Mouse (Mus musculus) spleen, embryonic (tissue): ENCODE results near the gene Tmem53.

Source experiments
- CTCF ChIA-PET: fragments of 350-600 bp; sonication (Branson Sonifier 250); formaldehyde crosslinking; loops from one replicate; lab custom pipeline; 2022; lab: Charles Lee

Gene Tmem53

GRCm38 (mm10) chr4:117251801-117252316, at the start of gene Tmem53, which contains the start of gene Armh1:
Gene Tmem53, plus strand, starts transcription at chr4:117251951.
Gene Armh1, minus strand, starts transcription at chr4:117252125.
- CTCF ChIA-PET: interaction anchor here (0.6 kb wide), 1 partner anchor 103 kb away, joined by 3 read pairs; no protein-coding TSS in a partner anchor

GRCm38 (mm10) chr4:117202046-117202991, 49.4 kb upstream of the Tmem53 start:
- CTCF ChIA-PET: interaction anchor here (0.6 kb wide), 1 partner anchor 205 kb away, joined by 3 read pairs; no protein-coding TSS in a partner anchor

- CTCF ChIA-PET: no interaction called here
These were observed 48.8 kb upstream of the Tmem53 start for GRCm38 (mm10) chr4:117202992-117203354.

GRCm38 (mm10) chr4:117209592-117209991, 42.2 kb upstream of the Tmem53 start:
- CTCF ChIA-PET: no interaction called here

- CTCF ChIA-PET: no interaction called here
These were observed 41.3 kb upstream of the Tmem53 start for GRCm38 (mm10) chr4:117210147-117211074.

GRCm38 (mm10) chr4:117214250-117214649, 37.5 kb upstream of the Tmem53 start:
- CTCF ChIA-PET: interaction anchor here (0.5 kb wide), 1 partner anchor 200 kb away, joined by 3 read pairs; no protein-coding TSS in a partner anchor

- CTCF ChIA-PET: no interaction called here
These were observed 34.7 kb upstream of the Tmem53 start for GRCm38 (mm10) chr4:117217029-117217428.

- CTCF ChIA-PET: interaction anchor here (0.8 kb wide), 1 partner anchor 39 kb away, joined by 5 read pairs; no protein-coding TSS in a partner anchor
These were observed 33.1 kb upstream of the Tmem53 start for GRCm38 (mm10) chr4:117218517-117219219.

- CTCF ChIA-PET: no interaction called here
These were observed 30.8 kb upstream of the Tmem53 start for GRCm38 (mm10) chr4:117220741-117221515.

- CTCF ChIA-PET: interaction anchor here (0.7 kb wide), 1 partner anchor 200 kb away, joined by 5 read pairs; no protein-coding TSS in a partner anchor
These were observed 29.9 kb upstream of the Tmem53 start for GRCm38 (mm10) chr4:117221836-117222235.

- CTCF ChIA-PET: interaction anchor here (0.7 kb wide), 1 partner anchor 409 kb away, joined by 4 read pairs; no protein-coding TSS in a partner anchor
These were observed 28.8 kb upstream of the Tmem53 start for GRCm38 (mm10) chr4:117223001-117223400.

- CTCF ChIA-PET: interaction anchor here (0.7 to 0.9 kb wide), 2 partner anchors 9 to 454 kb away, joined by 3 to 4 read pairs; no protein-coding TSS in a partner anchor
These were observed 27.6 kb upstream of the Tmem53 start for GRCm38 (mm10) chr4:117224122-117224521.

GRCm38 (mm10) chr4:117225250-117225649, 26.5 kb upstream of the Tmem53 start:
- CTCF ChIA-PET: interaction anchor here (0.7 kb wide), 1 partner anchor 83 kb away, joined by 3 read pairs; no protein-coding TSS in a partner anchor

GRCm38 (mm10) chr4:117229590-117229989, 22.2 kb upstream of the Tmem53 start:
- CTCF ChIA-PET: no interaction called here

GRCm38 (mm10) chr4:117230331-117230730, 21.4 kb upstream of the Tmem53 start:
- CTCF ChIA-PET: interaction anchor here (0.8 kb wide), 1 partner anchor 80 kb away, joined by 4 read pairs; no protein-coding TSS in a partner anchor

- CTCF ChIA-PET: no interaction called here
These were observed 20.5 kb upstream of the Tmem53 start for GRCm38 (mm10) chr4:117231208-117231607.

- CTCF ChIA-PET: no interaction called here
These were observed 17.5 kb upstream of the Tmem53 start for GRCm38 (mm10) chr4:117234166-117234741.

GRCm38 (mm10) chr4:117235822-117236221, 15.9 kb upstream of the Tmem53 start:
- CTCF ChIA-PET: no interaction called here

- CTCF ChIA-PET: no interaction called here
These were observed 12.6 kb upstream of the Tmem53 start for GRCm38 (mm10) chr4:117239153-117239552.
